Mouse (Mus musculus): ENCODE results near the gene Ap3b2.

- TF ChIP-seq POLR2A (IDR thresholded peaks at IDR 0.05; ENCODE audit: insufficient read length, low read depth) (no peak), TCF12 (IDR thresholded peaks at IDR 0.05; ENCODE audit: insufficient read depth, poor library complexity, severe bottlenecking) (no peak), MAX (IDR thresholded peaks at IDR 0.05; ENCODE audit: low read depth) (no peak)
Measured at GRCm38 (mm10) chr7:81452971-81453441, 40.7 kb downstream of the Ap3b2 start.
